12 mouse cellular contexts compared by ENCODE assay signal in the genomic region with DNA sequence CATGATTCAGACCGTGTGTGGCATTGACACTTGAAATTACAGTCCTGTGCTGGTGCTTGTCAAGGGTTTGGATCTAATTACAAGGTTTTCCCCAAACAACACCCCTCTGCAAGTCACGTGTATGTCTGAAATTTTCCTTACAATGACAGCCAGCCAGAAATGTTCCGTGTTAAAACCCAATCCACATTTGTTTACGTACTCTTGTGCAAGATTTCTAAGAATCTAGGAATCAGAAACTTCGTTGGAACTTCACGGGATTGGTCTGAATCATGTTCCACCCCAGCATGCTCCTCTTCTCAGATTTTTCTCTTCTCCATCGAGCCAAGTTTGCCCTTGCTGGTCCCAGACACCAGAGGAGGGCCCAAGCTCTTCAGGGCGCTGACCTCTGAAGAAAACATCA. TPM values are rescaled to one million over a fixed set of nuclear protein-coding genes. Genes with fewer than 3 reads are reported as not detected.
DNase-seq lines count a peak whose midpoint lies in the region; TF ChIP-seq lines count a peak whose summit lies in the region.
"Had no signal": no experiment of that assay in that cellular context is flagged by ENCODE, and none has a peak within 500 bp of the region (broad histone marks: within the 10 kb centered on the region; RNA-seq: fewer than 3 reads in every experiment).

No protein-coding gene starts in this region.

- DNase-seq in heart, adult 18-20 months = peak; percentile 11 to 24
- DNase-seq in heart, postnatal 10 days = no peak
- peak; percentile 9 to 48 for DNase-seq in lung, adult 18-20 months
- no peak for DNase-seq in lung, postnatal 10 days
- peak; percentile 71 for DNase-seq in brain, adult 2 months (ENCODE audit: low read depth, low spot score)
- no peak for DNase-seq in cerebellum, postnatal 36 days
- DNase-seq: cerebellum, adult 18-20 months had no signal

- peaks cover 7% of the 10 kb centered on the region for H3K4me1 ChIP-seq in olfactory bulb, adult 2 months (ENCODE audit: control insufficient read depth, insufficient read depth, low read length)
- H3K4me1 ChIP-seq: hindbrain, embryonic 15.5 days; lung, embryonic 15.5 days; midbrain, embryonic 12.5 days had no signal

- H3K4me3 ChIP-seq in olfactory bulb, adult 2 months (ENCODE audit: insufficient read depth, low read depth, low read length) = no peak overlapping the region
- H3K4me3 ChIP-seq: hindbrain, embryonic 15.5 days; lung, embryonic 15.5 days; midbrain, embryonic 12.5 days; myocyte had no signal

- no peak for TF ChIP-seq CTCF in olfactory bulb, adult 2 months (IDR thresholded peaks at IDR 0.05; ENCODE audit: insufficient read depth, low read depth, low read length)

- intact Hi-C loops in heart, postnatal 10 days (cut with DNase I) = no loop called here

- peak overlapping the region; percentile 82 for H3K27ac ChIP-seq in olfactory bulb, adult 2 months (ENCODE audit: insufficient read depth, low read depth, low read length)
- H3K27ac ChIP-seq: hindbrain, embryonic 15.5 days; lung, embryonic 15.5 days; midbrain, embryonic 12.5 days had no signal

- no peak for TF ChIP-seq POLR2A in olfactory bulb, adult 2 months (IDR thresholded peaks at IDR 0.05; ENCODE audit: insufficient read depth, low read depth, low read length)

- 35% methylated on average over 8 of the region's 8 CpGs for WGBS in olfactory bulb, adult 2 months

RNA-seq across cellular contexts. Expression of a gene that starts 27.8 kb away (rescaled TPM):
- total RNA-seq in heart, adult 18-20 months (2021) = 10 to 100 TPM; 27.7 to 30.2 TPM
- 10 to 100 TPM; 25.4 to 25.9 TPM for total RNA-seq in heart, postnatal 10 days (2021)
- not detected in 2 replicates for polyA plus RNA-seq in olfactory bulb, adult 2 months (2012; ENCODE audit: insufficient read depth, insufficient read length, low replicate concordance, missing spikeins)

Comparison
In these comparisons a context has a peak if more than half of its experiments do, and no peak if none do; other contexts are left out.
1. DNase-seq: peak in heart, adult 18-20 months (2 of 2), lung, adult 18-20 months (2 of 2) and brain, adult 2 months (single experiment); none in heart, postnatal 10 days (0 of 2), lung, postnatal 10 days (single experiment) and cerebellum, postnatal 36 days (0 of 2).